Mouse (Mus musculus): ENCODE results near the gene Msh2.

GRCm38 (mm10) chr17:87737144-87737543 lies 65.0 kb downstream of the Msh2 start:
- TF ChIP-seq EP300 (IDR thresholded peaks at IDR 0.05; ENCODE audit: low read depth), result no peak
- TF ChIP-seq CTCF (IDR thresholded peaks at IDR 0.05; ENCODE audit: low read depth), result no peak

All from liver, embryonic 14.5 days (tissue).